Mouse (Mus musculus): ENCODE measurements around the gene Synrg.

GRCm38 (mm10) chr11:84010411-84010810 is 46.2 kb downstream of the Synrg start:
- TF ChIP-seq CTCF (IDR thresholded peaks at IDR 0.05; ENCODE audit: control insufficient read depth, insufficient read depth, insufficient read length) (no peak), MAX (IDR thresholded peaks at IDR 0.05) (no peak)
